Mouse (Mus musculus): ENCODE data around the gene Rhd.

Gene Rhd

DNA sequence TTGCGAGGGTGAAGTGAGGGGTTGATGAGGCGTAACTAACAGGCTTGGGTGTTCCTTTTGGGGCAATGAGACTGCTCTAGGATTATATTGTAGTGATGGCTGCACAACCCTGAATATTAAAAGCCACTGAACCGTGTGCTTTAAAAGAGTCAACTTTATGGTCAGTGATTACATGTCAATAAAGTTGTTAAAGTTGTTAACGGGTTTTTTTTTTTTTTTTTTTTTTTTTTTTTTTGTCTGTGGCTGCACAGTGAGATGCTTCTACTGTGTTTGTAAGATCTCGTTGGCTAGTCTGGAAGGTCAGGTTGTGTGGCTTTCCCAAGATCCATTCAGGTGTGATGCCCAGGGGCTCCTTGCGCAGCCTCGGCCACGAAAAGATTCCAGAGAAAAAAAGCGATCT is 75.6 kb downstream of the Rhd start:
- no peak for DNase-seq

DNA sequence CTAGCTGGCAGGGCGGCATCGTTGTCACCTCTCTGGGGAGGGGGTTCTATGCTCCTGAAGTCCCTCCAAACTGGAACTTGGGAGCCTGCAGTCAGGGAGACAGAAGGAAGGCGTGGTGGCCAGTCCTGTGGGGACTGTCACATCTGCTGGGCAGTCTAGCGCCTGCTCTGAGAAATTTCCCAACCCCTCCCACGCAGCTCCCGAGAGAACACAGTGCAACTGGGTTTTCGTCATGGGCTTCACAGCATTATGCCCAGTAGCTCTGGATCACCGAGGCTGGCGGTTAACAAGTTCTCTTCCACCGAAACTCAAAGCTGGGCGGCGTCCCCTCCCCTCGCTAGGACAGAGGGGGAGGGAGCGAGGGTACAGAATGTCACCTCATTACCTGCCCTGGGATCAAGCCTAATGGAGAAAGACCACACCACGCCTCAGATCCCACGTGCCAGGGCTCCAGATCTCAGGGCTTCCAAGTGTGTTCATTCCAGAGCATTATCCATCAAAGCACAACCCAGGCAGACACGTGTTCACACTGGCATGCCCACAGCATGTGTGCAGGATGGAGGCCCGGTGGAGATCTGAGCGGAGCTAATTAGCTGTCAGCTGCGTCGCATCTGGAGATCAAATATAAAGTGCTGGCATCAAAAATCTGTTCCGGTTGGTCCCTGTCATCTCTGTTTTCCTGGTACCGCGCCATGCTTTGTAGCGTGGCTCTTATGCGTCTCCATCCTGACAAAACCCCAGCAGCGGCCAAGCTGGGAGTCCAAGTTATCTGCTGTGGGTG is 79.6 kb downstream of the Rhd start:
- no peak for DNase-seq

Data from cerebellum, adult 9-11 months (tissue).